Mouse (Mus musculus) neural tube, embryonic 14.5 days (tissue): ENCODE results near the gene P3h4. TPM values are rescaled to one million over a fixed set of nuclear protein-coding genes. Genes with fewer than 3 reads are reported as not detected.

Experiments used
- ATAC-seq: fragments of 200-750 bp; cut with Nextera tagmentation; 2 replicates; pipeline ENCODE4 v1.8.0; 2017; ENCODE audit warnings: low read depth, mild to moderate bottlenecking, moderate TSS enrichment, moderate library complexity
- H3K27ac ChIP-seq: fragments of 300-500 bp; sonication (generic); 2 replicates; pipeline ENCODE4 v1.5.1; 2014; ENCODE audit warnings: low read depth, mild to moderate bottlenecking, control low read depth, low read length, moderate library complexity, mixed read lengths
- H3K27me3 ChIP-seq: fragments of 300-500 bp; sonication (generic); 2 replicates; pipeline ENCODE4 v1.6.1; 2014; ENCODE audit warnings: low read length; ENCODE audit not compliant: control insufficient read depth, insufficient read depth
- H3K36me3 ChIP-seq: fragments of 300-500 bp; sonication (generic); 2 replicates; pipeline ENCODE4 v1.6.1; 2014; ENCODE audit warnings: low read length, mixed read lengths; ENCODE audit not compliant: control insufficient read depth, insufficient read depth
- H3K4me1 ChIP-seq: fragments of 300-500 bp; sonication (generic); 2 replicates; pipeline ENCODE4 v1.6.1; 2014; ENCODE audit warnings: low read length; ENCODE audit not compliant: control insufficient read depth, insufficient read depth
- H3K4me2 ChIP-seq: fragments of 300-500 bp; sonication (generic); 2 replicates; pipeline ENCODE4 v1.6.1; 2014; ENCODE audit warnings: mild to moderate bottlenecking, low read depth, low read length, control low read depth
- H3K4me3 ChIP-seq: fragments of 300-500 bp; sonication (generic); 2 replicates; pipeline ENCODE4 v1.5.1; 2014; ENCODE audit warnings: low read depth, low read length, control low read depth, mixed read lengths
- H3K9ac ChIP-seq: fragments of 300-500 bp; sonication (generic); replicated peaks from 2 replicates; pipeline ENCODE4 v1.6.1; 2014; ENCODE audit warnings: low read depth, mild to moderate bottlenecking, control low read depth, low read length, mixed read lengths
- H3K9me3 ChIP-seq: fragments of 300-500 bp; sonication (generic); 2 replicates; pipeline ENCODE4 v1.6.1; 2016; ENCODE audit warnings: low read length; ENCODE audit not compliant: control insufficient read depth
- WGBS: fragments of 180-500 bp; shearing (Covaris S2); extraction: QIAGEN DNeasy Blood & Tissue Kit; methylation state at CpG from one replicate; pipeline ENCODE4 v1.1.7; 2014; 5-methylcytosine and 5-hydroxymethylcytosine counted together
- polyA plus RNA-seq: library from polyadenylated mRNA; unstranded; fragments of >200 nt; fragmentation: Nextera tagmentation; extraction: Ambion mirVana; gene quantifications from 2 replicates; pipeline ENCODE4 v1.2.1, GENCODE M21; 2014

Gene P3h4
- polyA plus RNA-seq, 1 experiment from 2014 or later, result 18.9 TPM

DNA sequence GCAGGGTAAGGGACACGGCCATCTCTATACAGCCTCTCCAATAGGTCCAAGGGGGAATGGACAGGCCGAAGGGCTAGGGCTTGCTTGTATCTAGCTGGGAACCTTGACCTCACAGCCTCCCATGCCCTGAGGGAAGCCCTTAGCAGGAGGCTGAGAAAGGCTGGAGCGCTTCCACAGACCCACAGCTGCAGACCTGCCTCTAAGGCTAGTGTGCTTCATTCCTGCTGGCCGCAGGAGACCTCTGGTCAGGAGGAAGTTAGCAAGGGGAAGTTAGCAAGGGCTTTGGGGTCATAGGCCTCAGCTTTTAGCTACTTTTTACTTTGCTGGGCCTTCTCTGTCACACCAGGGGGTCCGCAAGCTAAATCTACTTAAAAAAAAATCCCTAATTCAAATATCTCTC is 36.2 kb downstream of the P3h4 start:
- Histone ChIP-seq H3K27me3 (no peaks in the 10 kb centered on the region), H3K27ac (no peak overlapping the region)

GRCm38 (mm10) chr11:100377989-100378388 is 36.6 kb downstream of the P3h4 start:
- H3K4me3 ChIP-seq, result no peak overlapping the region
- H3K27ac ChIP-seq, result no peak overlapping the region
- H3K36me3 ChIP-seq, result peaks cover 31% of the 10 kb centered on the region
- WGBS, result 97% methylated on average over 14 of the region's 14 CpGs
- no peaks in the 10 kb centered on the region for H3K27me3 ChIP-seq
- H3K9me3 ChIP-seq, result no peaks in the 10 kb centered on the region
- no peak overlapping the region for H3K9ac ChIP-seq
- no peaks in the 10 kb centered on the region for H3K4me1 ChIP-seq
- H3K4me2 ChIP-seq, result no peak overlapping the region
- no peak for ATAC-seq

More for the DNA sequence above, 36.2 kb downstream of the P3h4 start:
- 88% methylated on average over 5 of the region's 5 CpGs for WGBS
- no peak for ATAC-seq
- H3K4me1 ChIP-seq, result no peaks in the 10 kb centered on the region
- H3K9me3 ChIP-seq, result no peaks in the 10 kb centered on the region
- H3K4me2 ChIP-seq, result no peak overlapping the region
- no peak overlapping the region for H3K4me3 ChIP-seq
- H3K36me3 ChIP-seq, result peaks cover 35% of the 10 kb centered on the region
- no peak overlapping the region for H3K9ac ChIP-seq

GRCm38 (mm10) chr11:100376746-100377389 is 37.8 kb downstream of the P3h4 start:
- no peaks in the 10 kb centered on the region for H3K4me1 ChIP-seq
- 92% methylated on average over 21 of the region's 21 CpGs for WGBS

GRCm38 (mm10) chr11:100376005-100376404 is 38.6 kb downstream of the P3h4 start:
- ATAC-seq, result no peak
- H3K4me1 ChIP-seq, result no peaks in the 10 kb centered on the region
- H3K9ac ChIP-seq, result no peak overlapping the region
- no peaks in the 10 kb centered on the region for H3K27me3 ChIP-seq
- 59% methylated on average over 4 of the region's 4 CpGs for WGBS
- no peak overlapping the region for H3K27ac ChIP-seq
- no peaks in the 10 kb centered on the region for H3K9me3 ChIP-seq
- H3K36me3 ChIP-seq, result peaks cover 25% of the 10 kb centered on the region
- no peak overlapping the region for H3K4me3 ChIP-seq
- H3K4me2 ChIP-seq, result no peak overlapping the region

More at GRCm38 (mm10) chr11:100376746-100377389, 37.8 kb downstream of the P3h4 start:
- Histone ChIP-seq H3K9me3 (no peaks in the 10 kb centered on the region), H3K36me3 (peaks cover 28% of the 10 kb centered on the region), H3K9ac (no peak overlapping the region), H3K4me2 (no peak overlapping the region), H3K4me3 (no peak overlapping the region), H3K27ac (no peak overlapping the region), H3K27me3 (no peaks in the 10 kb centered on the region)
- ATAC-seq, result no peak

DNA sequence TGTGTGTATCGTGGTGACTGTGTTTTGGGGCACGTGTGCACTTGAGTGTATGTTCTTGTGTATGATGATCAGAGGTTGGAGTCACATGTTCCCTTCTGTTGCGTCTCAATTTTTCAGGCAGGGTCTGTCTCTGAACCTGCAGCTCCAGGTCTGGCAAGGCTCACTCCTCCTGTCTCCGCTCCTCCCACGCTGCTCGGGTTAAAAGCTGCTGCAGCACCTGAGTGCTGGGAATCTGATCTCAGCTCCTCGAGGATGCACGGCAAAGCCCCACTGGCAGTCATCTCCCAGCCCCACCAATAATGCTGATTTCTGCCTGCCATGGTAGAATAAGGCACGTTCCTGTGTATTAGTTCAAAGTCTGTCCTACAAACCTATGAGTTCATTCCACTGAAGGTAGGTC is 39.5 kb downstream of the P3h4 start:
- no peak overlapping the region for H3K9ac ChIP-seq
- H3K27ac ChIP-seq, result no peak overlapping the region
- WGBS, result 92% methylated on average over 9 of the region's 9 CpGs
- H3K27me3 ChIP-seq, result no peaks in the 10 kb centered on the region
- H3K36me3 ChIP-seq, result peaks cover 26% of the 10 kb centered on the region
- ATAC-seq, result no peak
- no peak overlapping the region for H3K4me2 ChIP-seq
- H3K4me1 ChIP-seq, result no peaks in the 10 kb centered on the region
- no peak overlapping the region for H3K4me3 ChIP-seq
- no peaks in the 10 kb centered on the region for H3K9me3 ChIP-seq

GRCm38 (mm10) chr11:100371981-100372558 is 42.6 kb downstream of the P3h4 start:
- Histone ChIP-seq H3K4me1 (no peaks in the 10 kb centered on the region), H3K4me3 (no peak overlapping the region), H3K36me3 (peaks cover 11% of the 10 kb centered on the region; the same call in 1 of the 2 replicates), H3K27ac (no peak overlapping the region), H3K4me2 (no peak overlapping the region), H3K9ac (no peak overlapping the region), H3K27me3 (no peaks in the 10 kb centered on the region), H3K9me3 (no peaks in the 10 kb centered on the region)
- ATAC-seq, result no peak
- WGBS, result 66% methylated on average over 7 of the region's 8 CpGs

- ATAC-seq, result no peak
- Histone ChIP-seq H3K9ac (no peak overlapping the region), H3K4me2 (no peak overlapping the region), H3K4me3 (no peak overlapping the region), H3K9me3 (no peaks in the 10 kb centered on the region), H3K4me1 (no peaks in the 10 kb centered on the region), H3K27ac (no peak overlapping the region), H3K36me3 (peaks cover 5% of the 10 kb centered on the region; the same call in 1 of the 2 replicates), H3K27me3 (no peaks in the 10 kb centered on the region)
- WGBS, result 86% methylated on average over 8 of the region's 8 CpGs
These were observed 44.8 kb downstream of the P3h4 start for GRCm38 (mm10) chr11:100369822-100370221.

GRCm38 (mm10) chr11:100369145-100369544 is 45.5 kb downstream of the P3h4 start:
- Histone ChIP-seq H3K36me3 (peaks cover 5% of the 10 kb centered on the region; the same call in 1 of the 2 replicates), H3K27ac (no peak overlapping the region), H3K9me3 (no peaks in the 10 kb centered on the region), H3K4me2 (no peak overlapping the region), H3K4me3 (no peak overlapping the region), H3K4me1 (no peaks in the 10 kb centered on the region), H3K9ac (no peak overlapping the region), H3K27me3 (no peaks in the 10 kb centered on the region)
- ATAC-seq, result no peak
- 72% methylated on average over 7 of the region's 7 CpGs for WGBS

- 29% methylated on average over 12 of the region's 12 CpGs for WGBS
- H3K36me3 ChIP-seq, result no peaks in the 10 kb centered on the region
- 0 out of 2 replicates have a peak, but pooled peaks cover 3% of the 10 kb centered on the region for H3K27me3 ChIP-seq
- H3K4me1 ChIP-seq, result no peaks in the 10 kb centered on the region
- no peak overlapping the region for H3K4me3 ChIP-seq
- no peak overlapping the region for H3K4me2 ChIP-seq
- H3K27ac ChIP-seq, result no peak overlapping the region
- H3K9ac ChIP-seq, result no peak overlapping the region
- no peaks in the 10 kb centered on the region for H3K9me3 ChIP-seq
- ATAC-seq, result no peak
These were observed 51.6 kb downstream of the P3h4 start for GRCm38 (mm10) chr11:100362979-100363562.
